ENCODE assay signal across 8 mouse cellular contexts in genomic region chr17:33908331-33909076, GRCm38 (mm10). TPM values are rescaled to one million over a fixed set of nuclear protein-coding genes. Genes with fewer than 3 reads are reported as not detected.
DNase-seq lines count a peak whose midpoint lies in the region; ATAC-seq and TF ChIP-seq lines count a peak whose summit lies in the region.

No protein-coding gene starts in this region.

- H3K4me1 ChIP-seq in embryonic facial prominence, embryonic 11.5 days (ENCODE audit: control insufficient read depth, insufficient read depth, low read length): no peaks in the 10 kb centered on the region
- H3K4me1 ChIP-seq in small intestine, adult 2 months (ENCODE audit: control insufficient read depth, insufficient read depth, insufficient read length, low read length): peaks cover 8% of the 10 kb centered on the region

- intact Hi-C loops in heart, postnatal 10 days (cut with DNase I): no loop called here

- WGBS in embryonic facial prominence, embryonic 11.5 days: under 1% methylated on average over 43 of the region's 44 CpGs
- under 1% methylated on average over 44 of the region's 44 CpGs for WGBS in small intestine, adult 2 months

- peak; percentile 68 to 86 for DNase-seq in adrenal gland, adult (ENCODE audit: inconsistent age in 2 of 2, low spot score in 1 of 2)
- no peak for DNase-seq in adrenal gland, postnatal 4 days (ENCODE audit: low spot score in 2 of 2)
- peak; percentile 60 for DNase-seq in NIH3T3 (ENCODE audit: low read depth)
- peak; percentile 49 for DNase-seq in embryonic facial prominence, embryonic 11.5 days (ENCODE audit: low spot score)
- peak; percentile 50 to 56 for DNase-seq in heart, postnatal 10 days
- peak; percentile 55 for DNase-seq in layer of hippocampus, postnatal 36 days
- peak; percentile 52 for DNase-seq in lung, postnatal 36 days

- no peak for TF ChIP-seq POLR2A in small intestine, adult 2 months (IDR thresholded peaks at IDR 0.05; ENCODE audit: low read depth, low read length)

- H3K27ac ChIP-seq in embryonic facial prominence, embryonic 11.5 days (replicated peaks; ENCODE audit: low read depth, low read length): peak overlapping the region; percentile 79
- H3K27ac ChIP-seq in small intestine, adult 2 months (ENCODE audit: insufficient read depth, low read depth, low read length): peak overlapping the region; percentile 55

- peaks cover 16% of the 10 kb centered on the region for H3K36me3 ChIP-seq in embryonic facial prominence, embryonic 11.5 days (replicated peaks; ENCODE audit: control insufficient read depth, insufficient read depth, low read depth, low read length)
- peaks cover 22% of the 10 kb centered on the region for H3K36me3 ChIP-seq in small intestine, adult 2 months (ENCODE audit: control insufficient read depth, insufficient read depth, low read length)

- H3K4me3 ChIP-seq in embryonic facial prominence, embryonic 11.5 days (ENCODE audit: low read depth, low read length): peak overlapping the region; percentile 87
- peak overlapping the region; percentile 61 for H3K4me3 ChIP-seq in small intestine, adult 2 months (ENCODE audit: low read depth, low read length)

- peak overlapping the region; percentile 95 for H3K4me2 ChIP-seq in embryonic facial prominence, embryonic 11.5 days (ENCODE audit: low read depth, low read length)

- no peaks in the 10 kb centered on the region; the same call in 1 of the 2 replicates for H3K27me3 ChIP-seq in embryonic facial prominence, embryonic 11.5 days (ENCODE audit: control insufficient read depth, insufficient read depth, low read length)
- H3K27me3 ChIP-seq in small intestine, adult 2 months (ENCODE audit: control insufficient read depth, insufficient read depth, low read length): no peaks in the 10 kb centered on the region

- no peaks in the 10 kb centered on the region for H3K9me3 ChIP-seq in embryonic facial prominence, embryonic 11.5 days (replicated peaks; ENCODE audit: control insufficient read depth, low read length)

- peak; percentile 16; the same call in 1 of the 2 replicates for ATAC-seq in embryonic facial prominence, embryonic 11.5 days (replicated peaks; ENCODE audit: insufficient number of reproducible peaks, low FRiP score, low TSS enrichment, low read depth)

- no peak for TF ChIP-seq CTCF in small intestine, adult 2 months (IDR thresholded peaks at IDR 0.05; ENCODE audit: extremely low read depth, insufficient read length, insufficient replicate concordance, low read depth, low read length)

- H3K9ac ChIP-seq in embryonic facial prominence, embryonic 11.5 days (replicated peaks; ENCODE audit: low read length): peak overlapping the region; percentile 80

RNA-seq across cellular contexts. Expression of gene Daxx, which starts 0.7 kb away (rescaled TPM):
- 10 to 100 TPM; 34.7 to 37.8 TPM for total RNA-seq in adrenal gland, postnatal 4 days (2021)
- 55.0 and 59.9 TPM in 2 replicates for polyA plus RNA-seq in embryonic facial prominence, embryonic 11.5 days (2014; fragmentation: Nextera tagmentation; extraction: Ambion mirVana)
- total RNA-seq in heart, postnatal 10 days (2021): 10 to 100 TPM; 16.9 to 18.3 TPM
- total RNA-seq in layer of hippocampus, postnatal 36 days (2021): 10 to 100 TPM; 25.4 to 33.0 TPM
- polyA plus RNA-seq in small intestine, adult 2 months (2012; rRNA removed): 20.7 and 48.6 TPM in 2 replicates

RNA-seq across cellular contexts. Expression of gene Platr17, which starts 3.6 kb away (rescaled TPM):
- not detected for total RNA-seq in adrenal gland, postnatal 4 days (2021)
- 0.36 TPM in 2 replicates for polyA plus RNA-seq in embryonic facial prominence, embryonic 11.5 days (2014; fragmentation: Nextera tagmentation; extraction: Ambion mirVana)
- not detected for total RNA-seq in heart, postnatal 10 days (2021)
- not detected for total RNA-seq in layer of hippocampus, postnatal 36 days (2021)
- polyA plus RNA-seq in small intestine, adult 2 months (2012; rRNA removed): not detected in 2 replicates

RNA-seq across cellular contexts. Expression of gene Tapbp, which starts 7.2 kb away (rescaled TPM):
- total RNA-seq in adrenal gland, postnatal 4 days (2021): 100 to 1,000 TPM; 122 to 131 TPM
- 11.3 and 12.8 TPM in 2 replicates for polyA plus RNA-seq in embryonic facial prominence, embryonic 11.5 days (2014; fragmentation: Nextera tagmentation; extraction: Ambion mirVana)
- 10 to 100 TPM; 85.4 to 98.6 TPM for total RNA-seq in heart, postnatal 10 days (2021)
- 10 to 100 TPM; 32.5 to 38.9 TPM for total RNA-seq in layer of hippocampus, postnatal 36 days (2021)
- polyA plus RNA-seq in small intestine, adult 2 months (2012; rRNA removed): 151 and 367 TPM in 2 replicates

RNA-seq across cellular contexts. Expression of gene Zbtb22, which starts 7.2 kb away (rescaled TPM):
- 10 to 100 TPM; 43.0 to 47.1 TPM for total RNA-seq in adrenal gland, postnatal 4 days (2021)
- polyA plus RNA-seq in embryonic facial prominence, embryonic 11.5 days (2014; fragmentation: Nextera tagmentation; extraction: Ambion mirVana): 7.3 and 8.4 TPM in 2 replicates
- 10 to 100 TPM; 29.4 to 33.0 TPM for total RNA-seq in heart, postnatal 10 days (2021)
- 10 to 100 TPM; 26.9 to 30.8 TPM for total RNA-seq in layer of hippocampus, postnatal 36 days (2021)
- 64.1 and 134 TPM in 2 replicates for polyA plus RNA-seq in small intestine, adult 2 months (2012; rRNA removed)

RNA-seq across cellular contexts. Expression of gene Kifc1, which starts 18.0 kb away (rescaled TPM):
- 10 to 100 TPM; 30.5 to 31.0 TPM for total RNA-seq in adrenal gland, postnatal 4 days (2021)
- 9.4 and 13.4 TPM in 2 replicates for polyA plus RNA-seq in embryonic facial prominence, embryonic 11.5 days (2014; fragmentation: Nextera tagmentation; extraction: Ambion mirVana)
- 10 to 100 TPM; 12.6 to 13.8 TPM for total RNA-seq in heart, postnatal 10 days (2021)
- 1 to 10 TPM; 1.9 to 2.5 TPM for total RNA-seq in layer of hippocampus, postnatal 36 days (2021)
- 3.9 and 7.5 TPM in 2 replicates for polyA plus RNA-seq in small intestine, adult 2 months (2012; rRNA removed)

Comparison
In these comparisons a context has a peak if more than half of its experiments do, and no peak if none do; other contexts are left out.
1. DNase-seq: peak in adrenal gland, adult (2 of 2), NIH3T3 (single experiment), embryonic facial prominence, embryonic 11.5 days (single experiment), heart, postnatal 10 days (2 of 2), layer of hippocampus, postnatal 36 days (2 of 2) and lung, postnatal 36 days (single experiment); none in adrenal gland, postnatal 4 days (0 of 2).